Mouse (Mus musculus) embryonic facial prominence, embryonic 11.5 days (tissue): Measurements from ENCODE around the gene Zfp341. TPM values are rescaled to one million over a fixed set of nuclear protein-coding genes. Genes with fewer than 3 reads are reported as not detected.
A peak's percentile ranks its signal among the peaks of the same experiment; 100 is the strongest.

ENCODE experiments used
- ATAC-seq: fragments of 200-750 bp; cut with Nextera tagmentation; replicated peaks from 2 replicates; pipeline ENCODE4 v1.8.0; 2017; ENCODE audit warnings: low read depth; ENCODE audit not compliant: insufficient number of reproducible peaks, low FRiP score, low TSS enrichment
- DNase-seq: peaks from one replicate; pipeline ENCODE4 v3.0.0-alpha.2; 2015; ENCODE audit warnings: low spot score
- H3K27ac ChIP-seq: fragments of 300-500 bp; sonication (generic); replicated peaks from 2 replicates; pipeline ENCODE4 v1.5.1; 2014; ENCODE audit warnings: mild to moderate bottlenecking, low read depth, low read length, control low read depth
- H3K27me3 ChIP-seq: fragments of 300-500 bp; sonication (generic); 2 replicates; pipeline ENCODE4 v1.6.1; 2014; ENCODE audit warnings: mild to moderate bottlenecking, low read length, moderate library complexity, mixed read lengths; ENCODE audit not compliant: control insufficient read depth, insufficient read depth
- H3K36me3 ChIP-seq: fragments of 300-500 bp; sonication (generic); replicated peaks from 2 replicates; pipeline ENCODE4 v1.6.1; 2014; ENCODE audit warnings: low read depth, mild to moderate bottlenecking, low read length, moderate library complexity, mixed read lengths; ENCODE audit not compliant: control insufficient read depth, insufficient read depth
- H3K4me1 ChIP-seq: fragments of 300-500 bp; sonication (generic); 2 replicates; pipeline ENCODE4 v1.6.1; 2014; ENCODE audit warnings: low read length, mixed read lengths; ENCODE audit not compliant: control insufficient read depth, insufficient read depth
- H3K4me2 ChIP-seq: fragments of 300-500 bp; sonication (generic); 2 replicates; pipeline ENCODE4 v1.6.1; 2014; ENCODE audit warnings: low read depth, mild to moderate bottlenecking, control low read depth, low read length, moderate library complexity
- H3K4me3 ChIP-seq: fragments of 300-500 bp; sonication (generic); 2 replicates; pipeline ENCODE4 v1.5.1; 2014; ENCODE audit warnings: low read depth, low read length, control low read depth
- H3K9ac ChIP-seq: fragments of 300-500 bp; sonication (generic); replicated peaks from 2 replicates; pipeline ENCODE4 v1.6.1; 2014; ENCODE audit warnings: mild to moderate bottlenecking, control low read depth, low read length
- H3K9me3 ChIP-seq: fragments of 300-500 bp; sonication (generic); replicated peaks from 2 replicates; pipeline ENCODE4 v1.6.1; 2016; ENCODE audit warnings: mild to moderate bottlenecking, low read length, inconsistent platforms, mixed read lengths; ENCODE audit not compliant: control insufficient read depth
- WGBS: fragments of 180-500 bp; shearing (Covaris S2); extraction: QIAGEN DNeasy Blood & Tissue Kit; methylation state at CpG from one replicate; pipeline ENCODE4 v1.1.7; 2014; 5-methylcytosine and 5-hydroxymethylcytosine counted together
- polyA plus RNA-seq: library from polyadenylated mRNA; unstranded; fragments of >200 nt; fragmentation: Nextera tagmentation; extraction: Ambion mirVana; gene quantifications from 2 replicates; pipeline ENCODE4 v1.2.1, GENCODE M21; 2014

Gene Zfp341
- polyA plus RNA-seq, 1 experiment from 2014 or later: 0.60 TPM

- Histone ChIP-seq H3K9me3 (no peaks in the 10 kb centered on the region), H3K9ac (no peak overlapping the region), H3K36me3 (no peaks in the 10 kb centered on the region), H3K27me3 (no peaks in the 10 kb centered on the region), H3K4me1 (0 out of 2 replicates have a peak, but pooled peaks cover 2% of the 10 kb centered on the region), H3K27ac (peak overlapping the region; percentile 38; the same call in 1 of the 2 replicates), H3K4me2 (no peak overlapping the region; the same call in 1 of the 2 replicates), H3K4me3 (no peak overlapping the region)
- DNase-seq (peak; percentile 59), ATAC-seq (0 out of 2 replicates have a peak, but pooled peaks have one; percentile 58)
- 63% methylated on average over 19 of the region's 19 CpGs for WGBS
Measured at GRCm38 (mm10) chr2:154676653-154677609, 63.8 kb downstream of the Zfp341 start.

GRCm38 (mm10) chr2:154677651-154678139, 64.6 kb downstream of the Zfp341 start:
- Histone ChIP-seq H3K4me3 (no peak overlapping the region), H3K36me3 (no peaks in the 10 kb centered on the region), H3K9me3 (no peaks in the 10 kb centered on the region), H3K4me1 (0 out of 2 replicates have a peak, but pooled peaks cover 2% of the 10 kb centered on the region), H3K4me2 (no peak overlapping the region; the same call in 1 of the 2 replicates), H3K27ac (peak overlapping the region; percentile 38; the same call in 1 of the 2 replicates), H3K9ac (0 out of 2 replicates have a peak overlapping the region, but pooled peaks have one; percentile 26), H3K27me3 (no peaks in the 10 kb centered on the region)
- DNase-seq (peak; percentile 51), ATAC-seq (no peak)
- WGBS: 47% methylated on average over 10 of the region's 10 CpGs

GRCm38 (mm10) chr2:154678995-154679394, 65.9 kb downstream of the Zfp341 start:
- no peak overlapping the region for H3K9ac ChIP-seq
- no peak for ATAC-seq
- H3K4me3 ChIP-seq: no peak overlapping the region
- no peaks in the 10 kb centered on the region for H3K9me3 ChIP-seq
- no peak overlapping the region for H3K27ac ChIP-seq
- H3K36me3 ChIP-seq: no peaks in the 10 kb centered on the region
- WGBS: 92% methylated on average over 3 of the region's 3 CpGs
- H3K27me3 ChIP-seq: no peaks in the 10 kb centered on the region
- no peak for DNase-seq
- H3K4me1 ChIP-seq: 0 out of 2 replicates have a peak, but pooled peaks cover 2% of the 10 kb centered on the region
- H3K4me2 ChIP-seq: no peak overlapping the region

- 90% methylated on average over 2 of the region's 2 CpGs for WGBS
- H3K4me1 ChIP-seq: 0 out of 2 replicates have a peak, but pooled peaks cover 2% of the 10 kb centered on the region
- no peak for DNase-seq
Measured at GRCm38 (mm10) chr2:154680337-154680736, 67.2 kb downstream of the Zfp341 start.

GRCm38 (mm10) chr2:154680941-154681340, 67.8 kb downstream of the Zfp341 start:
- Histone ChIP-seq H3K27ac (no peak overlapping the region), H3K4me1 (0 out of 2 replicates have a peak, but pooled peaks cover 2% of the 10 kb centered on the region), H3K36me3 (no peaks in the 10 kb centered on the region), H3K27me3 (no peaks in the 10 kb centered on the region), H3K9ac (no peak overlapping the region), H3K4me3 (no peak overlapping the region), H3K4me2 (no peak overlapping the region), H3K9me3 (no peaks in the 10 kb centered on the region)
- DNase-seq (no peak), ATAC-seq (no peak)
- WGBS: 92% methylated on average over 6 of the region's 6 CpGs

More at GRCm38 (mm10) chr2:154680337-154680736, 67.2 kb downstream of the Zfp341 start:
- Histone ChIP-seq H3K27ac (no peak overlapping the region), H3K4me2 (no peak overlapping the region), H3K9me3 (no peaks in the 10 kb centered on the region), H3K4me3 (no peak overlapping the region), H3K27me3 (no peaks in the 10 kb centered on the region), H3K9ac (no peak overlapping the region), H3K36me3 (no peaks in the 10 kb centered on the region)
- no peak for ATAC-seq

- WGBS: 72% methylated on average over 1 of the region's 1 CpGs
Measured at GRCm38 (mm10) chr2:154682712-154683111, 69.6 kb downstream of the Zfp341 start.

GRCm38 (mm10) chr2:154684901-154685470, 71.9 kb downstream of the Zfp341 start:
- DNase-seq (no peak), ATAC-seq (no peak)
- WGBS: 93% methylated on average over 7 of the region's 7 CpGs
- no peak overlapping the region for H3K9ac ChIP-seq
- no peak overlapping the region for H3K27ac ChIP-seq
- H3K4me3 ChIP-seq: no peak overlapping the region
- H3K4me1 ChIP-seq: no peaks in the 10 kb centered on the region
- H3K36me3 ChIP-seq: no peaks in the 10 kb centered on the region
- no peaks in the 10 kb centered on the region for H3K27me3 ChIP-seq
- H3K9me3 ChIP-seq: no peaks in the 10 kb centered on the region
- no peak overlapping the region for H3K4me2 ChIP-seq

More at GRCm38 (mm10) chr2:154682712-154683111, 69.6 kb downstream of the Zfp341 start:
- Histone ChIP-seq H3K4me2 (no peak overlapping the region), H3K36me3 (no peaks in the 10 kb centered on the region), H3K9ac (no peak overlapping the region), H3K4me1 (no peaks in the 10 kb centered on the region), H3K27me3 (no peaks in the 10 kb centered on the region), H3K4me3 (no peak overlapping the region), H3K27ac (no peak overlapping the region), H3K9me3 (no peaks in the 10 kb centered on the region)
- ATAC-seq (no peak), DNase-seq (no peak)
